Mouse (Mus musculus) c-Kit-positive CD71-negative TER-119-negative erythroid progenitor cells, embryonic 14.5 days (primary cell): ENCODE measurements around the gene 1700001K19Rik.
"Not testable (repeated sequence)": the region's sequence is repeated elsewhere in the genome, so short reads cannot be mapped to it uniquely, and the experiment has no call there.

Source experiments
- DNase-seq: peaks from one replicate; pipeline ENCODE4 v3.0.0-alpha.2; 2013; ENCODE audit warnings: low read depth

1700001K19Rik gene

GRCm38 (mm10) chr12:110695676-110696171, 13.3 kb upstream of the 1700001K19Rik start:
- no peak for DNase-seq

GRCm38 (mm10) chr12:110693378-110693777, 11.0 kb upstream of the 1700001K19Rik start:
- DNase-seq = not testable (repeated sequence)

- DNase-seq = no peak
Measured at GRCm38 (mm10) chr12:110689919-110690643, 7.7 kb upstream of the 1700001K19Rik start.

GRCm38 (mm10) chr12:110688921-110689320, 6.5 kb upstream of the 1700001K19Rik start:
- DNase-seq = not testable (repeated sequence)

GRCm38 (mm10) chr12:110687894-110688734, 5.7 kb upstream of the 1700001K19Rik start:
- DNase-seq = no peak

- DNase-seq = no peak
Measured at GRCm38 (mm10) chr12:110683580-110683979, 1.2 kb upstream of the 1700001K19Rik start.

- DNase-seq = no peak
Measured at GRCm38 (mm10) chr12:110681878-110682277, 541 bp downstream of the 1700001K19Rik start.

GRCm38 (mm10) chr12:110681191-110681590, 1.2 kb downstream of the 1700001K19Rik start:
- no peak for DNase-seq

GRCm38 (mm10) chr12:110674243-110674642, 8.2 kb downstream of the 1700001K19Rik start:
- DNase-seq = no peak

GRCm38 (mm10) chr12:110667466-110668077, 14.8 kb downstream of the 1700001K19Rik start:
- DNase-seq = no peak

GRCm38 (mm10) chr12:110661746-110662145, 20.7 kb downstream of the 1700001K19Rik start:
- DNase-seq = no peak

GRCm38 (mm10) chr12:110651464-110651863, 31.0 kb downstream of the 1700001K19Rik start:
- no peak for DNase-seq

- DNase-seq = no peak
Measured at GRCm38 (mm10) chr12:110650241-110650641, 32.2 kb downstream of the 1700001K19Rik start.

- no peak for DNase-seq
Measured at GRCm38 (mm10) chr12:110637507-110638114, 44.8 kb downstream of the 1700001K19Rik start.

GRCm38 (mm10) chr12:110636293-110636692, 46.1 kb downstream of the 1700001K19Rik start:
- DNase-seq = no peak

GRCm38 (mm10) chr12:110630056-110630455, 52.4 kb downstream of the 1700001K19Rik start:
- no peak for DNase-seq
